Mouse (Mus musculus) neural tube, embryonic 12.5 days (tissue): Measurements from ENCODE around the gene 1700028K03Rik. TPM values are rescaled to one million over a fixed set of nuclear protein-coding genes. Genes with fewer than 3 reads are reported as not detected.

Experiments used
- ATAC-seq: fragments of 200-750 bp; cut with Nextera tagmentation; 2 replicates; pipeline ENCODE4 v1.8.0; 2017; ENCODE audit warnings: low read depth, mild to moderate bottlenecking, moderate TSS enrichment, moderate library complexity; ENCODE audit not compliant: low FRiP score
- H3K27ac ChIP-seq: fragments of 300-500 bp; sonication (generic); 2 replicates; pipeline ENCODE4 v1.5.1; 2016
- H3K27me3 ChIP-seq: fragments of 300-500 bp; sonication (generic); replicated peaks from 2 replicates; pipeline ENCODE4 v1.6.1; 2016; ENCODE audit warnings: mild to moderate bottlenecking
- H3K36me3 ChIP-seq: fragments of 300-500 bp; sonication (generic); 2 replicates; pipeline ENCODE4 v1.6.1; 2016; ENCODE audit warnings: mild to moderate bottlenecking
- H3K4me1 ChIP-seq: fragments of 300-500 bp; sonication (generic); 2 replicates; pipeline ENCODE4 v1.6.1; 2016
- H3K4me2 ChIP-seq: fragments of 300-500 bp; sonication (generic); replicated peaks from 2 replicates; pipeline ENCODE4 v1.6.1; 2016; ENCODE audit warnings: mild to moderate bottlenecking
- H3K4me3 ChIP-seq: fragments of 300-500 bp; sonication (generic); 2 replicates; pipeline ENCODE4 v1.5.1; 2016
- H3K9ac ChIP-seq: fragments of 300-500 bp; sonication (generic); 2 replicates; pipeline ENCODE4 v1.6.1; 2016; ENCODE audit warnings: mild to moderate bottlenecking
- H3K9me3 ChIP-seq: fragments of 300-500 bp; sonication (generic); 2 replicates; pipeline ENCODE4 v1.6.1; 2016; ENCODE audit warnings: mild to moderate bottlenecking
- WGBS: fragments of 180-500 bp; shearing (Covaris S2); methylation state at CpG from one replicate; pipeline ENCODE4 v1.1.7; 2016; 5-methylcytosine and 5-hydroxymethylcytosine counted together
- polyA plus RNA-seq: library from polyadenylated mRNA; unstranded; fragments of >200 nt; fragmentation: Nextera tagmentation; extraction: Ambion mirVana; gene quantifications from 2 replicates; pipeline ENCODE4 v1.2.1, GENCODE M21; 2016

1700028K03Rik gene
- 0.09 and 0.13 TPM in 2 replicates for polyA plus RNA-seq

- Histone ChIP-seq H3K36me3 (no peaks in the 10 kb centered on the region), H3K4me3 (no peak within 1 kb of the TSS), H3K4me1 (no peaks in the 10 kb centered on the region), H3K27me3 (no peaks in the 10 kb centered on the region), H3K4me2 (no peak within 1 kb of the TSS), H3K27ac (no peak within 1 kb of the TSS), H3K9ac (no peak within 1 kb of the TSS), H3K9me3 (no peaks in the 10 kb centered on the region)
- WGBS, result 72% methylated on average over 15 of the region's 15 CpGs
- ATAC-seq, result no peak
These were observed at the start of gene 1700028K03Rik for GRCm38 (mm10) chr5:107534581-107534980. 1700028K03Rik (plus strand) TSS chr5:107534709.

DNA sequence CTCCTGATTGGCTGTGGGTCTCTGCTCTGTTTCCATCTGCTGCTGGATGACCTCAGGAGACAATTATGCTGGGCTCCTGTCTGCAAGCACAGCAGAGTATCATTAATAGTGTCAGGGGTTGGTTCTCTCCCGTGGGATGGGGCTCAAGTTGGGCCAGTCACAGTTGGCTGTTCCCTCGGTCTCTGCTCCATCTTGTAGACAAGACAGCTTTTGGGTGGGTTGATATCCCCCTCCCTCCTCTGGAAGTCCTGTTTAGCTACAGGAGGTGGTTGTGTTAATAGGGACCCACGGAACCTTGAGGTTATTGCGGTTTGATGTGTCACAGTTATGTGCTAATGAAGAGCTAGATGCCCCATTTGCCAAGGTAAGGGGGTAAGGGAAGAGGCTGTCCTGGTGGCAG, 45.5 kb upstream of the 1700028K03Rik start:
- no peak overlapping the region for H3K27ac ChIP-seq
- H3K9me3 ChIP-seq, result no peaks in the 10 kb centered on the region
- no peaks in the 10 kb centered on the region for H3K4me1 ChIP-seq
- H3K9ac ChIP-seq, result no peak overlapping the region
- 80% methylated on average over 4 of the region's 4 CpGs for WGBS
- no peak overlapping the region for H3K4me2 ChIP-seq
- no peaks in the 10 kb centered on the region for H3K27me3 ChIP-seq
- no peak overlapping the region for H3K4me3 ChIP-seq
- H3K36me3 ChIP-seq, result no peaks in the 10 kb centered on the region
- ATAC-seq, result no peak

DNA sequence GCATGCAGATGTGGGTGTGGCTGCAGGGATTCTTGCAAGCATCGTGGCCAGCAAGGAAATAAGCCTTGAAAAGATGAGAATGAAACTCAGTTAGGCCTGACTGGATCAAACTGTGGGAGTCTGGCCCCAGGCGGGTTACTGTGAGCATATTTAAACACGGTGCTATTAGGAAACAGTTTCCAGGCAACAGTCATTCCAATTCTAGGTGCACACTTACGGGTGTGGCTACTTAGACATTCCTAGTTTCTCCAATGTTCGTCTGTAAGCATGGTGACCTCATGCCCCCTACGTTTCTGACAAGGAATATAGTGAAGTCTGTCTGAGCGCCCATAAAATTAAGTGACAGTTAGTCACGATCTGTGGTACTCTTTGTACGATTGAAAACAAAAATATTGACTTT, 43.5 kb upstream of the 1700028K03Rik start:
- ATAC-seq, result no peak
- Histone ChIP-seq H3K27ac (no peak overlapping the region), H3K4me3 (no peak overlapping the region), H3K4me1 (no peaks in the 10 kb centered on the region), H3K9me3 (no peaks in the 10 kb centered on the region), H3K4me2 (no peak overlapping the region), H3K36me3 (no peaks in the 10 kb centered on the region; the same call in 1 of the 2 replicates), H3K9ac (no peak overlapping the region), H3K27me3 (no peaks in the 10 kb centered on the region)
- 85% methylated on average over 9 of the region's 9 CpGs for WGBS

DNA sequence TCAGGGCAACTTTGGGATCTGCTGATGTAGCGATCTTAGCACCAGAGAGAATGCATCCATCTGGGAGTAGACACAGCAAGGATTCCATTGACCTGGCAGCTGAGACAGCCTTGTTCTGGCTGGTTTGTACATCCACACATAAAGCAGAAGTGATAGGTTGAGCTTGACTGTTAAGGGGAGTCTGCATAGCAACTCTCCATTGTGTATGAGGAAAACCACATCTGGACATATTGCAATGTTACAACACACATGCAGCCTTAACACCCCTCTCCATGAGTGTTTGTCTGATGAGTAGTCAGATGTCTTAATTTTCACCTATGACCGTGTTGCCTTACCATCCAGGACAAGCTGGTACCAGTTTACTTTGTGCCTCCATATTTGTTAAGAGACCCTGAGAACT, 42.0 kb upstream of the 1700028K03Rik start:
- Histone ChIP-seq H3K9ac (no peak overlapping the region), H3K27ac (no peak overlapping the region), H3K4me2 (no peak overlapping the region), H3K9me3 (no peaks in the 10 kb centered on the region), H3K4me1 (no peaks in the 10 kb centered on the region), H3K36me3 (no peaks in the 10 kb centered on the region; the same call in 1 of the 2 replicates), H3K27me3 (no peaks in the 10 kb centered on the region), H3K4me3 (no peak overlapping the region)
- ATAC-seq, result no peak
- WGBS, result 97% methylated on average over 2 of the region's 2 CpGs

DNA sequence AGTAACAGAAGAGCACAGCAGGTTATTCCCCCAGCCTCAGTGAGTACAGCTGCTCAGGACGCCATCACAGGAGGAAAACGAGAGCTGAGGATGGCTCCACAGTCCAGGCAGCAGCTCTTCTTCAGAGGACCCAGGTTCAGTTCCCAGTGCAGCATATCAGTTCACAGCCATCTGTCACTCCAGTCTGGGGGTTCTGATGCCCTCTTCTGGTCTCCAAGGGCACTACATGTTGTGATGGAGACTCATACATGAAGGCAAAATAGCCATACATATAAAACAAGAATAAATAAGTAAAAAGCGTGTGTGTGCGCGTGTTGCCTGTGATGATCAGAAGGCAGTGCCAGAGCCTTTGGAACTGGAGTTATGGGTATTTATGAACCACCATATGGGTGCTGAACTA, 39.8 kb upstream of the 1700028K03Rik start:
- Histone ChIP-seq H3K27ac (no peak overlapping the region), H3K9ac (no peak overlapping the region), H3K4me2 (no peak overlapping the region), H3K36me3 (no peaks in the 10 kb centered on the region; the same call in 1 of the 2 replicates), H3K27me3 (no peaks in the 10 kb centered on the region), H3K9me3 (no peaks in the 10 kb centered on the region), H3K4me3 (no peak overlapping the region), H3K4me1 (0 out of 2 replicates have a peak, but pooled peaks cover 3% of the 10 kb centered on the region)
- 95% methylated on average over 5 of the region's 5 CpGs for WGBS
- no peak for ATAC-seq

DNA sequence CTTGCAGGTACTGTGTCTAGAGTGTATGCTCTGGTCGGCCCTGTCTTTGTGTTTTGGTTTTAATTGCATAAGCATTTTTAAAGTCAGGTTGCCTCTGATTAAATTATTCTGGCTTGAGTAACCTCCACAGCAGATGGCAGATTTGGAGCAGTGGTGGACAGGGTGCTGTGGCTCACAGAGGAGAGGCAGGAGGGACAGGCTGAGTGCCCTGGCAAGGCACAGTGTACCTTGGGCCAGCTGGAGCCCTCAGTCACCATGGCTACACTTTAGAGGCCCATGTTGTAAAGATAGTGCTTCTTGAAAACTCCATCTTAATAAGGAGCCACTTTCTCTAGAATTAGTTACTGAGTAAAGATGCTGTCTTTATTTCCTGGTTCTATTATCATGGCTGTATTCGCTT, 38.5 kb upstream of the 1700028K03Rik start:
- no peak for ATAC-seq
- Histone ChIP-seq H3K27ac (no peak overlapping the region), H3K9me3 (no peaks in the 10 kb centered on the region), H3K4me1 (0 out of 2 replicates have a peak, but pooled peaks cover 3% of the 10 kb centered on the region), H3K36me3 (no peaks in the 10 kb centered on the region; the same call in 1 of the 2 replicates), H3K9ac (no peak overlapping the region), H3K4me2 (no peak overlapping the region), H3K4me3 (no peak overlapping the region), H3K27me3 (no peaks in the 10 kb centered on the region)
- 92% methylated on average over 2 of the region's 2 CpGs for WGBS

- Histone ChIP-seq H3K36me3 (no peaks in the 10 kb centered on the region; the same call in 1 of the 2 replicates), H3K9ac (0 out of 2 replicates have a peak overlapping the region, but pooled peaks have one; percentile 40), H3K4me3 (0 out of 2 replicates have a peak overlapping the region, but pooled peaks have one; percentile 7), H3K27ac (0 out of 2 replicates have a peak overlapping the region, but pooled peaks have one; percentile 46), H3K27me3 (no peaks in the 10 kb centered on the region), H3K4me2 (peak overlapping the region; percentile 45), H3K4me1 (0 out of 2 replicates have a peak, but pooled peaks cover 3% of the 10 kb centered on the region), H3K9me3 (no peaks in the 10 kb centered on the region)
- WGBS, result 50% methylated on average over 10 of the region's 10 CpGs
- peak; percentile 92 for ATAC-seq
These were observed 36.7 kb upstream of the 1700028K03Rik start for GRCm38 (mm10) chr5:107497519-107498501.

DNA sequence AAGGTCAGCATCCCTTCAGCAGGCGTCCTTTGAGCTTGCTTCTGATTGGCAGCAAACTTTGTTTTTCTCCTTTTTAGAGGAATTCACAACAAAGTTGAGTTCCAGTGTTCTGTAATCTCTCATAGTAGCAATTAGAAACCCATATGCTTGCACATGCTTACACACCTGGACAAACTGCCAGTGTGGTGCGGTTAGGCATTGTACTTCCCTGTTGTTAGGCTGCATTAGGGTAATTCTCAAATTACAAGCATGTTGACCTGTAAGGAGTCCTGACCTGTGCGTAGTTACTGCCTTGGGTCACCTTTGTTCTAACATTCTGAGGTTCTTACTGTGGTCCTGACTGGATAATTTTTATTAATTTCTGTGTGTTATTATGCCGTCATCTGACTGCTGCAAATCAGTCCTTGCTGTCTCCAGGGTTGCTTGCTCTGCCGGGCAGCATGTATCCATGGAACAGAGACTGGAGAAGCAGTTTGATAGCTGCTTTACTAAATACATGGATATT, 35.7 kb upstream of the 1700028K03Rik start:
- Histone ChIP-seq H3K9me3 (no peaks in the 10 kb centered on the region), H3K4me2 (peak overlapping the region; percentile 45), H3K4me1 (0 out of 2 replicates have a peak, but pooled peaks cover 3% of the 10 kb centered on the region), H3K9ac (no peak overlapping the region), H3K27me3 (no peaks in the 10 kb centered on the region), H3K27ac (no peak overlapping the region), H3K36me3 (peaks cover 4% of the 10 kb centered on the region), H3K4me3 (no peak overlapping the region)
- WGBS, result 71% methylated on average over 5 of the region's 5 CpGs
- ATAC-seq, result no peak

GRCm38 (mm10) chr5:107499891-107500535, 34.5 kb upstream of the 1700028K03Rik start:
- H3K4me2 ChIP-seq, result no peak overlapping the region
- H3K4me3 ChIP-seq, result no peak overlapping the region
- H3K27me3 ChIP-seq, result no peaks in the 10 kb centered on the region
- WGBS, result 90% methylated on average over 5 of the region's 5 CpGs
- no peak overlapping the region for H3K9ac ChIP-seq
- 0 out of 2 replicates have a peak, but pooled peaks cover 3% of the 10 kb centered on the region for H3K4me1 ChIP-seq
- H3K27ac ChIP-seq, result no peak overlapping the region
- ATAC-seq, result no peak
- peaks cover 5% of the 10 kb centered on the region; the same call in 1 of the 2 replicates for H3K36me3 ChIP-seq
- H3K9me3 ChIP-seq, result no peaks in the 10 kb centered on the region

GRCm38 (mm10) chr5:107500741-107501140, 33.8 kb upstream of the 1700028K03Rik start:
- Histone ChIP-seq H3K4me2 (no peak overlapping the region), H3K4me3 (no peak overlapping the region), H3K27me3 (no peaks in the 10 kb centered on the region), H3K9ac (no peak overlapping the region), H3K27ac (no peak overlapping the region), H3K36me3 (peaks cover 5% of the 10 kb centered on the region; the same call in 1 of the 2 replicates), H3K4me1 (0 out of 2 replicates have a peak, but pooled peaks cover 3% of the 10 kb centered on the region), H3K9me3 (no peaks in the 10 kb centered on the region)
- WGBS, result 90% methylated on average over 1 of the region's 1 CpGs
- ATAC-seq, result no peak

GRCm38 (mm10) chr5:107507321-107507720, 27.2 kb upstream of the 1700028K03Rik start, which contains the start of gene Gm42669:
Gm42669 (plus strand) TSS chr5:107507621.
- no peaks in the 10 kb centered on the region for H3K27me3 ChIP-seq
- no peaks in the 10 kb centered on the region for H3K4me1 ChIP-seq
- H3K9ac ChIP-seq, result no peak within 1 kb of the TSS
- peaks cover 10% of the 10 kb centered on the region for H3K36me3 ChIP-seq
- no peak within 1 kb of the TSS for H3K4me3 ChIP-seq
- H3K27ac ChIP-seq, result no peak within 1 kb of the TSS
- H3K4me2 ChIP-seq, result no peak within 1 kb of the TSS
- WGBS, result 86% methylated on average over 4 of the region's 4 CpGs
- H3K9me3 ChIP-seq, result no peaks in the 10 kb centered on the region
- ATAC-seq, result no peak

GRCm38 (mm10) chr5:107510503-107510902, 24.0 kb upstream of the 1700028K03Rik start:
- WGBS, result 89% methylated on average over 10 of the region's 10 CpGs

More at GRCm38 (mm10) chr5:107510503-107510902, 24.0 kb upstream of the 1700028K03Rik start:
- no peak overlapping the region for H3K4me3 ChIP-seq
- H3K9me3 ChIP-seq, result no peaks in the 10 kb centered on the region
- H3K4me2 ChIP-seq, result no peak overlapping the region
- no peaks in the 10 kb centered on the region for H3K4me1 ChIP-seq
- H3K27me3 ChIP-seq, result no peaks in the 10 kb centered on the region
- no peak overlapping the region for H3K9ac ChIP-seq
- H3K27ac ChIP-seq, result no peak overlapping the region
- no peak for ATAC-seq
- peaks cover 5% of the 10 kb centered on the region; the same call in 1 of the 2 replicates for H3K36me3 ChIP-seq
